Mouse (Mus musculus) bone marrow, adult 2 months (tissue): ENCODE measurements around the gene Pus10. TPM values are rescaled to one million over a fixed set of nuclear protein-coding genes. Genes with fewer than 3 reads are reported as not detected.

ENCODE experiments used
- H3K27ac ChIP-seq: fragments of 200-500 bp; 2 replicates; pipeline ENCODE4 v1.5.1; 2012; ENCODE audit warnings: low read depth, mild to moderate bottlenecking, control low read depth, inconsistent platforms, low read length; ENCODE audit not compliant: control insufficient read depth, poor library complexity, insufficient read depth
- H3K4me1 ChIP-seq: fragments of 200-500 bp; 2 replicates; pipeline ENCODE4 v1.6.1; 2011; ENCODE audit warnings: low read length; ENCODE audit not compliant: control insufficient read depth, insufficient read depth
- H3K4me3 ChIP-seq: fragments of 200-500 bp; replicated peaks from 2 replicates; pipeline ENCODE3; 2011; ENCODE audit warnings: mild to moderate bottlenecking, low read depth, low read length, control low read depth; ENCODE audit not compliant: control insufficient read depth
- CTCF ChIP-seq: fragments of 200-500 bp; IDR thresholded peaks from 2 replicates; pipeline ENCODE4 v1.5.1; 2011; ENCODE audit warnings: low read length, control low read depth; ENCODE audit not compliant: control insufficient read depth, insufficient read depth
- POLR2A ChIP-seq: fragments of 200-500 bp; IDR thresholded peaks from 2 replicates; pipeline ENCODE4 v1.6.1; 2011; ENCODE audit warnings: low read depth, mild to moderate bottlenecking, control low read depth, low read length, borderline replicate concordance; ENCODE audit not compliant: control insufficient read depth
- WGBS: fragments of 180-500 bp; shearing (Covaris S2); methylation state at CpG from one replicate; pipeline ENCODE4 v1.1.7; 2018; 5-methylcytosine and 5-hydroxymethylcytosine counted together
- polyA plus RNA-seq: library from polyadenylated mRNA; stranded (reverse); fragments of >200 nt; gene quantifications from 2 replicates; pipeline ENCODE4 v1.2.4, GENCODE M21; 2011; ENCODE audit warnings: low replicate concordance; ENCODE audit not compliant: missing spikeins, insufficient read depth, insufficient read length

The Pus10 gene
- polyA plus RNA-seq, 1 experiment, result 12.0 TPM

DNA sequence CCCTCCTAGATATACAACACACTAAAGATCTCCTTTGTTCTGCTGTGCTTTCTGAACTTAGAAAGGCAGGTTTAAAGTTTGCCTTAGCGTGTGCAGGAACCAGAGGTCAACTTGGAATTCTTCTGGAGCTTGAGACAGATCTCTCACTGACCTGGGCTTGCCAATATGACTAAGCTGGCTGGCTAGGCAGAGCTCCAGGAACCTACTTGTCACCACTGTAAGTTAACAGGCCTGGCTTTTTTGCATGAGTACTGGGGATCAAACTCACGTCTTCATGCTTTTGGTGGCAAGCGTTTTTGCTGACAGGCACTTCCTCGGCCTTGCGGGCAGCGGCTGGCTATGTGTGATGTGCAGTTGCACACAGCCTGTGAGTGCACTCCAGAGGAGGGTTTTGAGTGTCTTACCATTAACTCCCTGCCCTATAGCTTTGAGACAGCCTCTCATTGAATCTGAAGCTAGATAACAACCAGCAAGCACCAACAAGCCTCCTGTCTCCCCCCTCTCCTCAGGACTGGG, 15.0 kb downstream of the Pus10 start:
- TF ChIP-seq POLR2A (no peak), CTCF (no peak)
- no peak overlapping the region for H3K27ac ChIP-seq
- WGBS, result 91% methylated on average over 6 of the region's 6 CpGs

DNA sequence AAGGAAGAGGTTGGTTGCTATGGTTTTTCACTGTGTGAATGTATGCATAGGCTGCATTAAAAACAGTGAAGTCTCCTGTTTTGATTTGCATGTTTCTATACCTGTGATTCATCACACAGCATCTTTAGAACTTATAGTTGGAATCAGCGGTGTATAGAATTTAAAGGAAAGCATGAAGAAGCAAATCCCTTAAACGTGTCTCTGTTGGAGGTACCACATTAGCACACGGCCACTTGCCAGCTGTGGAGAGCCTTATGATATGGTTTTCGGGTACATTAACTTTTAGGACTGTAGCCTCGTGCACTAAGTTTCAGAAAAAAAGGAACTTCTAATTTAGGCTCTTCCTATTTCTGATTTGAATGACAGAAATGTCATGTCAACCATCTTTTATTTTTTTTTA, 17.1 kb downstream of the Pus10 start:
- Histone ChIP-seq H3K4me1 (peaks cover 3% of the 10 kb centered on the region), H3K27ac (no peak overlapping the region), H3K4me3 (no peak overlapping the region)
- 23% methylated on average over 5 of the region's 5 CpGs for WGBS
- TF ChIP-seq CTCF, result no peak
- TF ChIP-seq POLR2A, result no peak

More for the DNA sequence above, 15.0 kb downstream of the Pus10 start:
- Histone ChIP-seq H3K4me3 (no peak overlapping the region), H3K4me1 (peaks cover 3% of the 10 kb centered on the region)

DNA sequence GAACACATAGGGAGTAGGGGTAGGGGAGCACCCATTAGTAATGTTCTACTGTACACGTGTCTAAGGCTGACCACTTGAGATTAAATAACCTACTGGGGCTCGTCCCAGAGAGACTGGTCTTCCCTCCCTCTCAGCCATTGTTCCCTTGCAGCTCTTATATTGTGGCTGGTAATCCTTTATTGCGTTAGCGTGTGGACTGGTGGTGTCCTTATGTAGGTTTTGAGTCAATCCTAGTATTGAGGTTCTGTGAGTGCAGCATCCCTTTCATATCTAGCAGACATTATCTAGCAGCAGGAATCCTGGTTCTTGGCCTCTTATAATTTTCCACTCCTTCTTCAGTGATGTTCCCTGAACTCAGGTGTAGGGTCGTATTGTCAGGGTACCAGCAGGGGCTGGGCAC, 21.2 kb downstream of the Pus10 start:
- 79% methylated on average over 5 of the region's 5 CpGs for WGBS
- peaks cover 3% of the 10 kb centered on the region for H3K4me1 ChIP-seq
- H3K27ac ChIP-seq, result 0 out of 2 replicates have a peak overlapping the region, but pooled peaks have one; percentile 38
- TF ChIP-seq CTCF, result no peak
- TF ChIP-seq POLR2A, result no peak
- no peak overlapping the region for H3K4me3 ChIP-seq

DNA sequence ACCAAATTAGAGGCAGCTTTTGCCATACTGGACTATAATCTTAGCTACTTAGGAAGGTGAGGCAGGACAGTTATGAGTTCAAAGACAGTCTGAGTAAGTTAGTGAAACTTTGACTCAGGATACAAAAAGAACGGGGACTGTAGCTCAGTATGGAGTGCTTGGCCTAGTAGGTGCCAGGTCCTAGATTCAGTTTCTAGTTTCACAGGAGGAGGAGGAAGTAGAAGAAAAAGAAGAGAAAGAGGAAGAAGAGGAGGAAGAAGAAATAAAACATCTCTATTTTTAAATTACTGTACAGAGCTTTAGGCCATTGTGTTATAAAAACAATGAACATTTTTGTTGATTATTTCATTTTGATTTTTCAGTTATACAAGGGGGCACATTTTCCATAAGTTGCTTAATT, 22.6 kb downstream of the Pus10 start:
- 49% methylated on average over 1 of the region's 1 CpGs for WGBS
- Histone ChIP-seq H3K4me3 (no peak overlapping the region), H3K4me1 (peaks cover 3% of the 10 kb centered on the region), H3K27ac (no peak overlapping the region)
- TF ChIP-seq POLR2A, result no peak
- no peak for TF ChIP-seq CTCF

DNA sequence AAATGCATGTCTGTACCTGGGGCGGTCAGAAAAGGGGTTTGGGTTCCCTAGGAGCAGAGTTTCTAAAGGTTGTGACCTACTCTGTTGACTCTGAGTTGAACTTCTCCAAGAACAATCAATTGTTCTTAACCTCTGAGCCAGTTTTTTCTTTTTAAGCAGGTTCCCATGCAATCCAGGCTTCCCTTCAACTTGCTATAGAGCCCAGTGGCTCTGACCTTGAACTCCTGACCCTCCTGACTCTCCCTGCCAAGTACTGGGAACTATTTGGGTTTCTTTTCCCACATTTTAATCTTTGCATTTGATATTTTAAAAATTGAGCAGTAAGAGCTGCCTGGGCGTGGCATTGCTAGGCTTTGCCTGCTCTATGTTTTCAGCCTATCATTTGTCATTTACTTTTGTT, 27.8 kb downstream of the Pus10 start:
- 84% methylated on average over 2 of the region's 2 CpGs for WGBS
- no peaks in the 10 kb centered on the region; the same call in 1 of the 2 replicates for H3K4me1 ChIP-seq
- no peak overlapping the region for H3K27ac ChIP-seq
- TF ChIP-seq POLR2A (no peak), CTCF (no peak)
- no peak overlapping the region for H3K4me3 ChIP-seq

DNA sequence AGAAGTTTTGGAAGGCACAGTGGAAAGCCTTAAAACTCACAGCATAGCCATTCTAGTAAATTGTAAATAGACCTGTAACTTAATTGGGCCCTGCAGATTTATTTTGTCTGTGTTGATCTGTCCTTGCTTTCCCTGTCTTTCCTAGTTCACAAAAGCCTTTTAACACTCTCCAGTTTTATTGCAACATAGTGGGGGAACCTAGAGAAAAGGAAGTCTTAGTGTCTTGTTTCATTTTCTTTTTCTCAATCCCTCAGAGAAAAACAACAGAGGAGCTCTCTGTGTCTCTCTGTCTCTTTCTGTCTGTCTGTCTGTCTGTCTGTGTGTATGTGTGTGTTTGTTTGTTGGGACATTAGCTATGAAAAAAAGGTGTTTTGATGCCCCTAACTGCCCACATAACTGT, 30.4 kb downstream of the Pus10 start:
- H3K4me3 ChIP-seq, result no peak overlapping the region
- TF ChIP-seq CTCF (no peak), POLR2A (no peak)
- H3K4me1 ChIP-seq, result no peaks in the 10 kb centered on the region; the same call in 1 of the 2 replicates
- no peak overlapping the region for H3K27ac ChIP-seq

DNA sequence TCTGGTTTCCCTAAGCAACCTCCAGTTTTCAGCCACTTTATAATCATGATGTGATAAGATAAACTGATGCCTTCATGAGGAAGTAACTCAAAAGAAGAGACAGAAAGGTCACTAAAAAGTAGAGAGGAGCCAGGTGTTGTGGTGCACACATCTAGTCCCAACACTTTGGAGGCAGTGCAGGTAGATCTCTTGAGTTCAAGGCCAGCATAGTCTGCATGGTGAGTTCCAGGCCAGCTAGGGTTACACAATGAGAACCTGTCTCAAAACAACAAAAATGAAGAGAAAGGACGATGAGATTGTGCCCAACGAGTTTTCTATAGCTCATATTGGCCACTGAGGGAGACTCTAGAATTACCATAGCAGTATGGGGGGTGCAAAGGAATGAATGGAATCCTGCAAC, 33.1 kb downstream of the Pus10 start:
- no peaks in the 10 kb centered on the region; the same call in 1 of the 2 replicates for H3K4me1 ChIP-seq
- no peak overlapping the region for H3K27ac ChIP-seq
- H3K4me3 ChIP-seq, result no peak overlapping the region
- WGBS, result 83% methylated on average over 2 of the region's 2 CpGs
- TF ChIP-seq CTCF (no peak), POLR2A (no peak)

DNA sequence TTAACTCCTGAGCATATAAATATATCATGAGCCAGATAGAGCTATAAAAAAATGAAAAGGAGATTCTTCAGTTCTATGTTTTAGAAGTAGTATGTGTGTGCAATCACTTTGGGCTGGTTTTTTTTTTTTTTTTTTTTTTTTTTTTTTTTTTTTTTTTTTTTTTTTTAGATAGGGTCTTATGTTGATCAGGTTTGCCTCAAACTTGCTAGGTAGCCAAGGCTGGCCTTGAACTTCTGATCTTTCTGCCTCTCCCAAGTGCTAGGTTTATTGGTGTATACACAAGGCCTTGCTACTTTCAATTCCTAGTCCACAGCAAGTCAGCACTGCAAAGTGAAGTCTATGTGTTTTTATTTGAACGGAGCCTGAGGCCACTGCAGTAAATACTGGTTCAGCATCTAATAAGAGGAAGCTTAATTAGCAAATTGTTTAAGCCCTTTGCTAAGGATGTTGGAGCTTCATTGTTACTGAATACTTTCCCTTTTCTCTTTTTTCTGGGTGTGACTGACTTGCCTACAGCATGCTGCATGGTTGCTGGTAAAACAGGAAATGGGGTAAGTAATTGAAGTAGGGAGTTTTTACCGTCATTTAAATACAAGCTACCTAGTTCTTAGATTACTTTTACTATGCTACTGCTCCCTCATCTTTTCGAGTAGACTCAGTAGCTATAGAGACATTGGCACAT, 34.1 kb downstream of the Pus10 start:
- Histone ChIP-seq H3K4me1 (no peaks in the 10 kb centered on the region; the same call in 1 of the 2 replicates), H3K27ac (no peak overlapping the region), H3K4me3 (no peak overlapping the region)
- WGBS, result 27% methylated on average over 3 of the region's 3 CpGs
- TF ChIP-seq CTCF (no peak), POLR2A (no peak)
